Mouse (Mus musculus) midbrain, postnatal 0 days (tissue): ENCODE measurements around the gene 5730409E04Rik. TPM values are rescaled to one million over a fixed set of nuclear protein-coding genes. Genes with fewer than 3 reads are reported as not detected.

Experiments
- ATAC-seq: fragments of 200-750 bp; cut with Nextera tagmentation; 2 replicates; pipeline ENCODE4 v1.8.0; 2017; ENCODE audit warnings: moderate number of reproducible peaks, mild to moderate bottlenecking, moderate TSS enrichment, moderate library complexity; ENCODE audit not compliant: low FRiP score
- DNase-seq: peaks from one replicate; pipeline ENCODE4 v3.0.0-alpha.2; 2015; ENCODE audit warnings: low spot score
- H3K27ac ChIP-seq: fragments of 300-500 bp; sonication (generic); 2 replicates; pipeline ENCODE4 v1.5.1; 2014; ENCODE audit warnings: low read depth, mild to moderate bottlenecking, low read length, mixed read lengths
- H3K27me3 ChIP-seq: fragments of 300-500 bp; sonication (generic); 2 replicates; pipeline ENCODE4 v1.6.1; 2014; ENCODE audit warnings: low read length, control low read depth, mixed read lengths; ENCODE audit not compliant: insufficient read depth
- H3K36me3 ChIP-seq: fragments of 300-500 bp; sonication (generic); 2 replicates; pipeline ENCODE4 v1.6.1; 2014; ENCODE audit warnings: low read length, control low read depth, mixed read lengths; ENCODE audit not compliant: insufficient read depth
- H3K4me1 ChIP-seq: fragments of 300-500 bp; sonication (generic); 2 replicates; pipeline ENCODE4 v1.6.1; 2014; ENCODE audit warnings: mild to moderate bottlenecking, control low read depth, antibody characterized with exemption, low read length, mixed read lengths; ENCODE audit not compliant: insufficient read depth
- H3K4me2 ChIP-seq: fragments of 300-500 bp; sonication (generic); 2 replicates; pipeline ENCODE4 v1.6.1; 2014; ENCODE audit warnings: low read depth, mild to moderate bottlenecking, low read length, mixed read lengths; ENCODE audit not compliant: poor library complexity, severe bottlenecking
- H3K4me3 ChIP-seq: fragments of 300-500 bp; sonication (generic); 2 replicates; pipeline ENCODE4 v1.5.1; 2014; ENCODE audit warnings: low read depth, mild to moderate bottlenecking, low read length, moderate library complexity
- H3K9ac ChIP-seq: fragments of 300-500 bp; sonication (generic); replicated peaks from 2 replicates; pipeline ENCODE4 v1.6.1; 2014; ENCODE audit warnings: mild to moderate bottlenecking, low read length, moderate library complexity, mixed read lengths; ENCODE audit not compliant: poor library complexity, severe bottlenecking
- H3K9me3 ChIP-seq: fragments of 300-500 bp; sonication (generic); 2 replicates; pipeline ENCODE4 v1.6.1; 2016; ENCODE audit warnings: low read length, control low read depth
- CTCF ChIP-seq: IDR thresholded peaks from 2 replicates; pipeline ENCODE4 v1.5.1; 2016; ENCODE audit warnings: antibody characterized with exemption, mild to moderate bottlenecking
- WGBS: fragments of 180-500 bp; shearing (Covaris S2); extraction: QIAGEN DNeasy Blood & Tissue Kit; methylation state at CpG from one replicate; pipeline ENCODE4 v1.1.7; 2014; 5-methylcytosine and 5-hydroxymethylcytosine counted together
- polyA plus RNA-seq: library from polyadenylated mRNA; unstranded; fragments of >200 nt; fragmentation: Nextera tagmentation; extraction: Ambion mirVana; gene quantifications from 2 replicates; pipeline ENCODE4 v1.2.1, GENCODE M21; 2015
- total RNA-seq: library from RNA; depleted of rRNA; stranded (reverse); fragments of >200 nt; gene quantifications from 2 replicates; pipeline ENCODE4 v1.2.3, GENCODE M21; 2014

The 5730409E04Rik gene
- total and polyA plus RNA-seq, 2 experiments from 2014 or later, result 29.2 to 59.4 TPM

DNA sequence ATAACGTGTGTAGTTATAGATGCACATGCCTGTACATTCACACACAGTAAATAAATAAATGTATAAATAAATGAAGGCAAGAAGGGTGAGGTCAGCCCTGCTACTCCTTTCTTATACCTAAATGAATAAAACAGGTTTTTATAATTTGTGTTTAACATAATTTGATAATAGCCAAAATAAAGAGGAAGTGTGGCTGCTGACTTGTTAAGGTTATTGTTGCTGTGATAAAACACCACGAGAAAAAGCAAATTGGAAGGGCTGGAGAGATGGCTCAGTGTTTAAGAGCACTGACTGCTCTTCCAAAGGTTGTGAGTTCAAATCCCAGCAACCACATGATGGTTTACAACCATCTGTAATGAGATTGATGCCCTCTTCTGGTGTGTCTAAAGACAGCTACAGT is 30.5 kb upstream of the 5730409E04Rik start:
- no peaks in the 10 kb centered on the region for H3K36me3 ChIP-seq
- no peak for ATAC-seq
- no peak for TF ChIP-seq CTCF

GRCm38 (mm10) chr4:126585739-126586138 is 23.9 kb upstream of the 5730409E04Rik start:
- ATAC-seq, result no peak
- no peak for DNase-seq
- no peak overlapping the region for H3K27ac ChIP-seq
- H3K36me3 ChIP-seq, result no peaks in the 10 kb centered on the region
- H3K27me3 ChIP-seq, result no peaks in the 10 kb centered on the region
- H3K4me1 ChIP-seq, result no peaks in the 10 kb centered on the region
- peaks cover 9% of the 10 kb centered on the region; the same call in 1 of the 2 replicates for H3K9me3 ChIP-seq
- 93% methylated on average over 13 of the region's 13 CpGs for WGBS
- no peak overlapping the region for H3K4me2 ChIP-seq
- no peak overlapping the region for H3K4me3 ChIP-seq
- no peak for TF ChIP-seq CTCF
- no peak overlapping the region for H3K9ac ChIP-seq

More for the DNA sequence above, 30.5 kb upstream of the 5730409E04Rik start:
- Histone ChIP-seq H3K4me1 (no peaks in the 10 kb centered on the region), H3K4me2 (no peak overlapping the region), H3K4me3 (no peak overlapping the region), H3K9me3 (no peaks in the 10 kb centered on the region), H3K27me3 (no peaks in the 10 kb centered on the region), H3K27ac (no peak overlapping the region), H3K9ac (no peak overlapping the region)
- no peak for DNase-seq
- 95% methylated on average over 2 of the region's 2 CpGs for WGBS

DNA sequence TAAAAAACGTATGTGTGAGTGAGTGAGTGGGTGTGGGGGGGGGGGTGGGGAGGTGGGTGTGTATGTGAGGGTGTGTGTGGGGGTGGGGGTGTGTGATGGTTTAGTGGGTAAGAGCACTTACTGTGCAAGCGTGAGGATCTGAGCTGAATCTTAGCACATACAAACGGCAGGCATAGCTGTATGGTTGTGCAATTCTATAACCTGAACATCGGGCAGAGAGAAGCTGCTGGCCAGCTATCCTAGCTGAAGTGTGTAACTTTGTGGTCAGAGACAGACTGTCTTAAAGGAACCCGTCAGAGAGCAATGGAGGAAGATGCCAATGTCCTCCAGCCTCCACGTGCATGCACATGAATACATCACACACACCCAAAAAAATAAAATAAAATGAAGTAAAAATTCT is 17.6 kb upstream of the 5730409E04Rik start:
- DNase-seq (no peak), ATAC-seq (no peak)
- H3K27me3 ChIP-seq, result no peaks in the 10 kb centered on the region
- peaks cover under 1% of the 10 kb centered on the region; the same call in 1 of the 2 replicates for H3K9me3 ChIP-seq
- H3K4me2 ChIP-seq, result no peak overlapping the region
- H3K9ac ChIP-seq, result no peak overlapping the region
- no peaks in the 10 kb centered on the region for H3K4me1 ChIP-seq
- no peak for TF ChIP-seq CTCF
- H3K4me3 ChIP-seq, result no peak overlapping the region
- no peak overlapping the region for H3K27ac ChIP-seq
- WGBS, result 91% methylated on average over 6 of the region's 6 CpGs
- H3K36me3 ChIP-seq, result no peaks in the 10 kb centered on the region

GRCm38 (mm10) chr4:126599971-126600754 is 9.5 kb upstream of the 5730409E04Rik start:
- DNase-seq (peak; percentile 80), ATAC-seq (no peak)
- Histone ChIP-seq H3K4me1 (no peaks in the 10 kb centered on the region), H3K4me2 (no peak overlapping the region), H3K4me3 (no peak overlapping the region), H3K36me3 (no peaks in the 10 kb centered on the region), H3K27ac (no peak overlapping the region), H3K27me3 (peaks cover 6% of the 10 kb centered on the region; the same call in 1 of the 2 replicates), H3K9ac (no peak overlapping the region), H3K9me3 (no peaks in the 10 kb centered on the region)
- WGBS, result 30% methylated on average over 8 of the region's 8 CpGs
- TF ChIP-seq CTCF, result peak; percentile 94

DNA sequence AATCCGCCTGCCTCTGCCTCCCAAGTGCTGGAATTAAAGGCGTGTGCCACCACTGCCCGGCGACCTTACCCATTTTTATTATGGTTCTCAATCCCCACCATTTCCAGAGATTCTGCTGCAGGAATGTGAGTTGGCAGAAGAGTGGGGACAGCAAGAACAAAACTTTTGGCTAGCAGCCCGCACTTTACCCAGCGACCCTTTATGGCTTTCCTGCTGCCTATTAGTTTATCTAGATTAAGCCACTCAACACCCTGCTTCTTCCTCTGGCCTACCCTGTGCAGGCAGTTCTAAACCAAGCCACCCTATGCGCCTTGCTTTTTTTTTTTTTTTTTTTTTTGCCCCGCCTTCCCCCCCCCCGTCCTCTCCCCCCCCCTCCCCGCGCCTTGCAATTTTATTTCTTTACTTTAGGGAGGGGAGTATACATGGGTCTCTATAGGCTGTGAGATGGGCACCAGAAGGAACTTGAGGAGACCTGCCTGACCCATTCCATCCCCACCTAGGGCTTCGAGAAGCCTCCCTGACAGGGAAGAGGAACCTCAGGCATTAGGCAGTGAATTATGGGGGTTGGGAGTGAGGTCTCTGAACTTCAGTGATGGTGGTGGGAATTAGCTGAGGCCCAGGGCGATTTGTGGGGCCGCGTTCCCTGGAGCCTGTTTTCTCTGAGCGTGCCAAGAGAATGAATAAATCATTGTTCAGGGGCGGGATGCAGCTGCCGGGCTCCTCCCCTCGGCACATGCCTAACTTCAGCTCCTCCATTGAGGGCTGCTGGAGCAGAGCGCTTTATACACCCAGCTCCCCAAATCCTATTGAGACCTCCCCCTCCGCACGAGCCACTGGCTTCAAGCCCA is 7.8 kb upstream of the 5730409E04Rik start:
- TF ChIP-seq CTCF, result no peak
- Histone ChIP-seq H3K9me3 (no peaks in the 10 kb centered on the region), H3K36me3 (no peaks in the 10 kb centered on the region), H3K4me1 (no peaks in the 10 kb centered on the region), H3K4me3 (no peak overlapping the region), H3K27ac (no peak overlapping the region), H3K27me3 (peaks cover 13% of the 10 kb centered on the region; the same call in 1 of the 2 replicates), H3K4me2 (peak overlapping the region; percentile 37), H3K9ac (no peak overlapping the region; the same call in 1 of the 2 replicates)
- DNase-seq (peak; percentile 54), ATAC-seq (no peak)
- WGBS, result 20% methylated on average over 19 of the region's 22 CpGs

GRCm38 (mm10) chr4:126602445-126602762 is 7.2 kb upstream of the 5730409E04Rik start:
- no peak overlapping the region; the same call in 1 of the 2 replicates for H3K9ac ChIP-seq
- 5% methylated on average over 6 of the region's 6 CpGs for WGBS
- DNase-seq, result no peak

More at GRCm38 (mm10) chr4:126602445-126602762, 7.2 kb upstream of the 5730409E04Rik start:
- Histone ChIP-seq H3K27me3 (peaks cover 13% of the 10 kb centered on the region; the same call in 1 of the 2 replicates), H3K36me3 (no peaks in the 10 kb centered on the region), H3K9me3 (no peaks in the 10 kb centered on the region), H3K4me3 (no peak overlapping the region), H3K27ac (no peak overlapping the region), H3K4me1 (no peaks in the 10 kb centered on the region), H3K4me2 (peak overlapping the region; percentile 37)
- no peak for ATAC-seq
- TF ChIP-seq CTCF, result no peak
